Mouse (Mus musculus) frontal cortex, adult 2 months (tissue): ENCODE results near the gene Zc3h18. TPM values are rescaled to one million over a fixed set of nuclear protein-coding genes. Genes with fewer than 3 reads are reported as not detected.

ENCODE experiments used
- DNase-seq, 2 experiments: peaks; one replicate each; pipeline ENCODE4 v3.0.0; 2022; ENCODE audit warnings: low spot score in 1 of 2; ENCODE audit errors: extremely low spot score in 1 of 2
- polyA plus RNA-seq: library from polyadenylated mRNA; depleted of rRNA; stranded (reverse); fragments of >200 nt; gene quantifications from 2 replicates; pipeline ENCODE4 v1.2.3, GENCODE M21; 2012

The Zc3h18 gene
- polyA plus RNA-seq, 1 experiment = 35.1 TPM

DNA sequence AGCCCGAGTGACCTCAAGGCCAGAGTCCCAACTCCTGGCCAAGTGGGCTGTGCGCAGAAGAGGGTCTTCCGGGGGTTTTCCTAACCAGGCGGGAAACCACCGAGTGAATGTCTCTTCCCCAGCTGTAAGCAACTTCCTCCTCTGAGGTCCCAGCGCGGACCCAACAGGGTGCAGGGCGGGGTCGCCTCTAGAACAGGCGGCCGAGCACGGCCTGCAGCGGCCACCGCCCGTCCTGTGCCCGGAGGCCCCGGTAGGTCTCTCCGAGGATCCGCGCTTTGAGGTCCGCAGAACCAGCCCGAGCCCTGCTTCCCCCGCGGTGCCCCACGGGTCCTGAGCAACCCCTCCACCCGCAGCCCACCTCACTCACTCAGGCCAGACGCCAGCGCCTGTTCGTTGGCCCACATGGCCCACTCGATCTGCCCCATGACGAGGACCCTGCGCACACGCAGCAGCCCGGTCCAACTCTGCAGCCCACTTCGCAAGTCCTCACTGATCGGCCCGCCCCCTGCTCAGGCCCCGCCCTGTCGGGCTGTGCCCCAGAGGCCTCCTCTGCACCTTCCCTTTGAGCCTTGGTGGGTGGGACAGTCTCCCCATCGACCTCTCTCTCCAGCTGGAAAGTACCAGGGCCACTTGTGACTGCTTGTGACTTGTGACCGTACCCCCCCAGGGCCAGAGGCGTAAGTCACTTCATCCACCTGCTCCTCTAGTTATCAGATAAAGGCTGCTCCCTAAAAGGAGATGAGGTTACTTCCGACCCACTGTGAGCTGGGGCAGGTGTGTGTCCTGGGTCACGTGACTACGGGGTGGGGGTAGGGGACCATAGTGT, 56.2 kb downstream of the Zc3h18 start, which contains the start of gene Cyba:
Gene Cyba, minus strand, starts transcription at position 488 of the 826 bp plus-strand sequence.
- DNase-seq = no peak

DNA sequence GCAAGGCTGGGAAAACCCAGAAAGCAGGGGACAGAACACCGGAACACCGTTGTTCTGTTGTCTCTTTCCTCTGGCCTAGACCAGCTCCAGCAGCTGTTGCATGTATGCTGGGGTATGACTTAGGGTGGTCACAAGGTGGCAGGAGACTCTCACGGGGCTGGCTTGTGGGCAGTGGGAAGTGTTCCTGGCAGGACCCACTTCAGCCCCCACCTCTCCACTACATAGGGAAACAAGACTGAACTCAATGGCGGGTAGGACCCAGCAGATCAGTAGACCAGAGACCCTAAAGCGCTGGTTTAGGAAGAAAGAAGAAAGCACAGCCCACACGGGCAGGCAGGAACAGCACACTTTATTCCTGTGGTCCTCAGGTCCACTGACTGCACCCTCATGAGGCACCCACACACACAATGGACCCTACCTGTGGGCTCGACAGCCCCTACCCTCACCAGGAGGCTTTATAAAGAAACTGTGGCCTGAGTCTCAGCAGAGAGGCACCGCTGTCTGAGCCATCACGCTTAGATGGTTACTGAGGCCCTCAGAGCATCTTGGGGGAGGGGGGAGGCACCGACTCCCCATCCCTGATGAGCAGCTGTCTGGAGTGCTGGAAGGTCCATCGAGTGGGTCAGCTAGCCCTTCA, 57.0 kb downstream of the Zc3h18 start:
- DNase-seq = no peak

DNA sequence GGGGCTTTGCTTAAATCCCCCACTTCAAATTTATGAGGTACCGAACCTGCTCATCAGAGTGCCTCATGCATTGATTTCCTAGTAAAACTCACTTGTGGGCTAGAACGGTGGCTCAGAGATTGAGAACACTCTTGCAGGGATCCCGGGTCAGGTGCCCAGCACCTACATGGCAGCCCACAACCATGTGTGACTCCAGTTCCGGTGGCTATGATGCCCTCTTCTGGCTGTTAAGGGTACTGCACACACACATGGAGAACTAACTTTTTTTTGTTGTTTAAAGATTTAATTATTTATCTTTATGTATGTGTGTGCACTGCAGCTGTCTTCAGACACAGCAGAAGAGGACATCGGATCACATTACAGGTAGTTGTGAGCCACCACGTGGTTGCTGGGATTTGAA, 59.0 kb downstream of the Zc3h18 start:
- DNase-seq = no peak

DNA sequence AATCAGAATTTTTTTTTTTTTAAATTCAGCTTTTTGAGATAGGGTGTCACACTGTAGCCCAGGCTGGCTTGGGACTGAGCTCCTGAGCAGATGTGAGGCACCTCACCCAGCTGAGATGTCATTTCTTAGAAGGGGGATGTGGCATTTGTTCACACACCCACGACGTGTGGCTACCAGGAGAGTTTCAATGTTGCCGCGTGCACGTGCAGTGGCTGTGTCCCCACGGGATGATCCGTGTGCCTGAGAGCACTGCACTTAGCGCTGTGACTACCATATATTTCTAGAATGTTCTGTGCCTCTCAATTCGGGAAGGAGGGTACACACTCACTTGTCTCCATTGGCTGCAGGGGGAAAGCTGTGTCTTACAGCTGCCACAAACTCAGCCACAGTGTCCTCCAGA, 59.7 kb downstream of the Zc3h18 start:
- no peak for DNase-seq

DNA sequence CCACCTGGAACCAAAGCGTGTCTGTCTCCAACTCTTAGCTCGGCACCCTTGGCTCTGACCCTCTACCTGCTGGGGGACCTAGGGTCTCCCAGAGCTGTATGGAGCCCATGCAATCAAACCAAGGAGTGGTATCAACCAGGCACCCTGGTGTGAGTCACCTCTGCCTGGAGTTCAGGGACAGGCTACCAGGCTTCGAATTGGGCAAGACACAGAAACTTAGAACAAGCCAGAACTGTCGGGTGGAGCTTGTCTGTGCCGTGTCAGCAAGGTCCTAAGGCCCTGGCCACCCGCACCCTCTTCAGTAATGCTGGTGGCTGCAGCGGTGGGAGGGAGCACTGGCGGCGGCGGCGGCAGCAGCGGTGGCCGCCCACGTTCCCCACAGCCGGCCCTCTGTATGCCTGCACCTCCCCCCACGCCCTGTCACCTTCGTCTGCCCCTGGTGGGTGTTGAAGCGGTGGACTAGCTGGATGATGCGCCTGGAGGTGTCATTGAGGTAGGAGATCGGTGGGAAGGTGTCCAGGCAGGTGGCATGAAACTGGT, 60.2 kb downstream of the Zc3h18 start:
- DNase-seq = no peak

DNA sequence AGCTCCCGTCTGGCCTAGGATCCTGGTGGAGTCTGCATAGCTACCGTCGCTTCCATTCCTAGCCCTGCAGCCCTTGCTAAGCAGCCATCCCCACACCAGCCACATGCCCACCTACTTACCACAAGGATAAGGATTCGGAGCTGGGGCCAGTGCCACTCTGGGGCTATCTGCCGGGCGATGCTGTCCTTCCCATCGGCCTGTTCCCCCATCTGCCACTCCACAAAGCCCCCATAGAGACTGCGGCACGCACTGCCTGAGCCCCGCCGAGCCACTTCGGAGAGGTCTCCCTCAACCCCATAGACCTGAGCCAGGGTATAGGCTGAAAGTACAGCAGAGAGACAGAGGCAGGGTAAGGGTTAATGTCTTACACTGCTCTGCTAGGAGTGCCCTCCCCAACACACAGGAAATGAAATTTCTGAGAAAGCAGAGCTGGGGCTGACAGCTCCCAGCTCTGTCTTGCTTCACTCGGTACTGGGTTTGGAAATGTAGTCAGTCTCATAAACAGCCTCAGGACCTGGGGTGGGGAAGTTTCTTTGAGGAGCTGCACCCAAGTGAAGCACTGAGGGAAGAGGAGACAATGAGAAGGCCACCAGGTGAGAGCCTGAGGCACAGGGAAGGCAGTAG, 61.4 kb downstream of the Zc3h18 start:
- DNase-seq = no peak

DNA sequence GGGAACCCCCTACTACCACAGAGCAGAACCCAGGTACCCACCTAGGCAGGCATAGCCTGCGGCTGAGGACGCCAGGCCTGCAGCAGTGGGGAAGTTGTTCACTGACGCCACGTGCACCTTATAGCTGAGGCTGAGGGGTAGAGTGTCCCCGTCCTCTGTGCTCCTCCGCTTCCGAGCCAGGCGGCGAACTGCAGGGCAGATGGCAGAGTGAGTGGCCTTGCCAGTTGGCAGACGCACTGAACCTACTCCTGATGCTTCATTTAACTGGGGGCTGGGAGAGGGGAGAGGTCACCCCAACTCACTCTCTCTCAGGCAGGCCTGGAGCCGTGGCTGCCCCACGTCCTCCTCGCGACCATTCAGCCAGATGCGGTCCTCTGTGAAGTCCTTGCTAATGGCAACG, 62.9 kb downstream of the Zc3h18 start:
- DNase-seq = no peak

DNA sequence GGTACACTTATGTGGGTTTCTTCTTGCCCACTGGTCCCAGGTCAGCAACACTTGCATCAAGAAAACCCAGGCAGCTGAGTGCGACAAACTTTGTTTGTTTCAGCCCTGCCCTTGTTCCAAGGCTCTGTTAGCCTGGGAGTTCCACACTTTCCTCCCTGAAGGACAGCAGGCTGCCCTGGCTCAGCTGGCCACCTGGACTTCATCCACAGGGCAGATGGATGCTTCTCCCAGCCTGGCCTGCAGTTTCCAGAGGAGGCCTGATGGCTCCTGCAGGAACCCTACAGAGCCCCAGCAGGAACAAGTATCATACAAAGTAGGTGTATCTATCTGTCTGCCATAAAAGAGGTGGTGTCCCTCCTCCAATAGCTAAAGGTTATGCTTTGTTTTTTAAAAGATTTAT, 64.9 kb downstream of the Zc3h18 start:
- no peak for DNase-seq

DNA sequence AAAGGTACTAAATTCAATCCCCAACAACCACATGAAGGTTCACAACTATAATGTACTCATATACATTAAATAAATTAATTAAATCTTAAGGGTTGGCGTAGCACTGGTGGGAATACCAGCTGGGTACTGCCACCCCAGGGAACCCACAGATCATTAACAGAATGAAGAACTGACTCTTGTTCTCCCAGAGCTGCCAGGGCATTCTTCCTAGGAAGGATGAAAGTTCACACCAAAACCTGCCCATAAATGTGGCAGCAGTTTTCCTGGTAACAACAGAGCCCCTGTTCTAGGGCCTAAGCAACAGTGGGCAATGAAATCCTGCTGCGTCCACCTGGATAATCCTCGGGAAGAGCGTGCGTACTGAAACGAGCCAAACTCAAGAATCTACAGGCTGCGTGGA, 65.9 kb downstream of the Zc3h18 start:
- DNase-seq = no peak

DNA sequence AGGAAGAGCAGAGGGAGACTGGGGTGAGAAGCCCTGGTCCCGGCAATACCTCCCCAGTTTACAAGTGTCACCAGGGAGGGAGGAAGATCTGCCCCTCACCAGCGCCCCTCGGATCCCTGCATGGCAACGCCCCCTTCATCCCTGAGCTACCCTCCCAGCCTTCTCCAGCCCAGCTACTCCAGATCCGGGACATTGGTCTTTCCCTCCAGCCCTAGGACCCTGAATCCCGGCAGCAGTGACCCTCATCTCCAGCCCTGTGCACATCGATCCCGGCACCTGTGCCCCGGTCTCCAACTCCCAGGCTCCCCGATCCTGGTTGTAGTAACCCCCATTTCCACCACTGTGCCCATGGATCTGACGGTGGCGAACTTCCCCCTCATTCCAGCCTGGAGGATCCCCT, 66.4 kb downstream of the Zc3h18 start:
- no peak for DNase-seq

DNA sequence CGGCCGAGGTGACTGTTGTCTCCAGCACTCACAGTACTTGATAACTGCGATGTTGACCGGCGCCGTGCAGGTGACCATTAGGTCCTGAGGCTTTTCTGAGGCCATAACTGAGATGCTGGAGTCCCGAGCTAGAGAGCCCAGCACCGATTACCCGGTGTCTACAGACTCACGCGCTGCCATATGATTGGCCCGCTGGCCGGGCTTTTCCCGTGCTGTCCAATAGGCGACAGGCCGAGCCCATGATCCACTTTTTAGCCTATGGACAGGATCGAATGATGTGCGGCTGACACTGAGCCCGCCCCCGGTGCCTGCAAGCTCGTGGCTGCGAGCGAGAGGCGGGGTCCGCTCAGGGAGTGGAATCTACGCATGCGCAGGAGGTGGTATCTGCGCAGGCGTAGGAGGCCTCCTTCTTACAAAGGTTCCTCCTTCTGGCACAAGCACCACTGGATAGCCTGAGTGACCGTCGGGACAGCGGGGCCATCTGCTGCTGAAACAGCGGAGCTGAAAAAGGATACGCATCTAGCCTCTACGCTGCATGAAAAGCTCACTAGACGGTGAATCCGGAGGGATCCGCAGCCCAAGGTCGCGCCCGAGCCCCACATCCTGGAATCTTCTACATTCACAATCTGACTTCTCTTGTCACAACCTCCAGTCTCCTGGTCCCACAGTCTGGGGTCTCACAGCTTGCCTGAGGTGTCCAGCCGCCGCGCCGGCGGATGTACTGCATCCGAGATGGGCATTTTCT, 67.0 kb downstream of the Zc3h18 start, which contains the start of gene Mvd:
Gene Mvd, minus strand, starts transcription at position 161 of the 745 bp plus-strand sequence.
- DNase-seq = peak; percentile 99

DNA sequence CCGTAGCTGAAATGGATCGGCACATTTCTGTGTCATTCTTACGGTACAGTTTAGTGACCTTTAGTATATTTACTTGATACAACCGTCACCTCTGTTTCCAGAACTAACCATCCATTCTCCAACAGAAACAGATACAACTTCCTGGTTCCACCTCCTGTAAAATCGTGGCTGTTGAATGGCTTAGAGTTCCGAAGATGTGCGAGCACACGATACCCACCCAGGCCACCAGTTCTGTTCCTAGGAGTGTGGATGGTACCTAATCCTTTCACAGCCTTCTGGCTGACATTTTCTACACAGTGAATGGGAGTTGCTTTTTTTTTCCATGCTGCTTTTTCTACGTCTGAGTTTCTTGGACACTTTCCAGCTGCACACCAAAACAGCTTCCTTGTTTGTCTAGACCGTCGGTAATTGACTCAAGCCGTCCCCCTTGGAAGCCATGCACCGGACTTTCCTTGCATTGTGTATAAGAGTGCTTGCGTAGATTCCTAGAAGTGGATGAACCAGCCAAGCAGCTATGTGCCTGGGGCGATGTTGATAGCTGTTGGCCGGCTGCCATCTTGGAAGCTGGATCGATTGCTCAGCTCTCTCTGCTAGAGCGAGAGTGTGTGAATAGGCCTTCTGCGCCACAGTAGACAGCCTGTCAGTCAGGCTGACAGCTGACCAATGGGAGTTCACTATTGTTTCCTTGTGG, 67.8 kb downstream of the Zc3h18 start:
- peak; percentile 80 to 87 for DNase-seq

DNA sequence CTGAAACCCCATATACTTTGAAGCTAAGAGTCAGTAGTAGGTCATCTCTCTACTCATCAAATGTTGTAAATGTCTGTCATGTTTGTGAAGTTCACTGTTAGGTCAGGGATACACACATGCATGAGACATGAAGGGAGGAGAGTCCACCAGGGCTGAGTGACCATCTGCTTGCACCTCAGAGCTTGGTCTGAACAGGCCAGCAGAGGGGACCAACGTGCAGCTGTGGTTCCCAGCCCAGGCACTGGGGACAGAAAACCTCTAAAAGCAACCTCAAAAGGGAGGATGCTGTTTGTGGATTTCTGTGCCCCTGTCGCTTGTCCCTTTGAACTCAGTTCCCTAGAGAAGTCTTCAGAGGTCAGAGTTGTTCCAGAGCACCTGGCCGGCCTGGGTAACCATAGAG, 68.8 kb downstream of the Zc3h18 start:
- DNase-seq = no peak

DNA sequence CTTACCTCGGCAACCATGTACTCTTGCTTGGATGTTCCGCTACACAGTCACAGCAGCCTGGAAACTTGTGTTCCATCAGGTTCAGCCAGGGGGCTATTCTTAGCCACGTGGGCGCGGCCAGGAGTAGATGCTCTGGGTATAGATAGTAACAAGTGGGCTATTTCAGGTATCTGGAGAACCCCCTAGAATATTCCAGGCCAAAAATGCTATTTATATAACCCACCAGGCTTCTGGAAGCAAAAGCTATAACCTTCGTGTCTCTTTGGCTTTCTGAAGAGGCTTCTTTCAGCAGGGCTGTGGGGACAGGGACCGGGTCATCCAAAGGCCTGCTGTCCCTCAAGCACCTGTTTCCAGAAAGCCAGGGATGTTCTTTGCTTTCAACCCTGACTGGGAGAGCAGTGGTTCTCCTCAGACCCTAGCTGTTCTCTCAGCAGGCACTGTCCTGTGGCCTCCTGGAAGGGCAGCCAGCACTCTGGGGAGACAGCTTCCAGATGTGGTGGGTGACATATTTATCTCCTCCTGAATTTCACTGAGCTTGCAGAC, 74.8 kb downstream of the Zc3h18 start:
- DNase-seq = no peak

DNA sequence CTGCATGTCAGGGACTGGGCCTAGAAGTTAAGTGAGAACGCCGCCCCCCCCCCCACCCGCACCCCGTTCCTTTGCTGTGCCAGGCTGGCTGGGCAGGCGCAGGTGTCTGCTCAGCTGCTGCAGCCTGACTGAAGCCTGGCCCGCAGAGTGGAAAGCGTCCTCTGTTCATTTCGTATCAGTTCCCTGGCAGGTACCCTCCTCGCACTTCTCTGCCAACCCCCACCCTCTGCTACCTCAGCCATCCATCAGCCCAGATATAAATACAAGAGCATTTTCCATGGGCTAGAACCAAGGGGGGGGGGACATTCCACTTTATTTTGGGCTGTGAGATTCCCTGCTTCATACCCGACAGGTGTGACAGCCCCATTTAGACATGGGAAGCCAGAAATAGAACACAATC, 75.7 kb downstream of the Zc3h18 start:
- no peak for DNase-seq

DNA sequence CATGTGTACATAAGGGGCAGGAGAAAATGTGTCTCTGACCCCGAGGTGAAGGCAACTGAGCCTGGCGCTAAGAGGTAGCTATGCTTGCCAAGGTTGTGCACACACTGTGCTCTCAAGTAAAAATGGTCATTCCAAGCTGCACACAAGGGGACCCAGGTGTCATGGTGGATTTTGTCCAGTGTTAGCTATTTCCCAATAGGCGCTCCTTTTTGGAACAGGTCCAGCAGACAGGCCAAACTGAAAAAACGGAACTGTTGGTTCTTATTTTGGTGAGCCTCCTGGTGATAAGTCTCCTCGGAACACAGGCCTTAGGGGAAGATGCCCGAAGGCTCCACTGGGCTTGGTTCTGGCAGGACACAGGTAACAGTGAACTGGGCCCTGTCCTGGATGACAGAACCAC, 78.0 kb downstream of the Zc3h18 start:
- no peak for DNase-seq

DNA sequence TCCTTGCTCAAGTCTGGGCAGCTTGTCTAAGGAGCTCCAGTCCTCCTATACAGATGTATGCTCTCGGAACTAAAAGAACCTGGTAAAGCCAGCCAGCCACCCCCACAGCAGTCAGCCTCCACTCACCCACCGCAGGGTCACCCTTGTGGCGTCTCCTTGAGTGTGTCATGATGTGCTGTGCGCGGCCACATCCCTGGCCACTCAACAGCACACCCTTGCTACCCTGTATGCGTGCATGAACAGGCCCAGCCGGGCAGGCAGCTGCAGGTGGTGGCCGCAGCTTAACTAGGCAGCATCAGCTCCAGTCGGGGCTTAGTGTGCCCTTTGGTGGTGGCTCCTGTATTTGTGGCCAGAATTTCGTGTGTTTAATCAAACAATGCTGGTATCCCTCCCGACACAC, 80.8 kb downstream of the Zc3h18 start:
- DNase-seq = no peak

DNA sequence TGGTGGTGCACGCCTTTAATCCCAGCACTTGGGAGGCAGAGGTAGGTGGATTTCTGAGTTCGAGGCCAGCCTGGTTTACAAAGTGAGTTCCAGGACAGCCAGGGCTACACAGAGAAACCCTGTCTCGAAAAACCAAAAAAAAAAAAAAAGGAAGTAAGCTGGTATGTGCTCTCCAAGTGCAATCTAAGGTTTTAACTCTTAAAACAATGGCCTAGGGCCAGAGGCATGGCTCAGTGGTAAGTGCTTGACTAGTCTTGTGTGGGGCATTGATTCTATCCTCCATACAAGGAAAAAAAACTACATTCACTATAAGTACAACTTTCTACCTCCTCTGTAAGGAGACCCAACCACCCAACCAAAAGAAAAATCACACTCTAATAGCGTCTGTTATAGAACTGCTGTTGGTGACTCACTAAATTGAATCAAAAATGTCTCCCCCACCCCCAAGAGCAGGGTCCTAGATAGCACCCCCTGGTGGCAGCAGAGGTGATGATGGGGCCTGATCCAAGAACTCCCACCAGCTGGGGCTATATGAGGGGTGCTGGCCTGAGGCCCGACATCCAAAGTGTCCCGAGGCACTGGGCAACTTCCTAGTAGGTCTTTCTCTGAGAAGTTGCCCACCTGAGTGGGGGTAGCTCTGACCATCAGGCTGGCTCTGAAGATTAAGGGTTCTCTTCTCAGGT, 83.0 kb downstream of the Zc3h18 start:
- no peak for DNase-seq

DNA sequence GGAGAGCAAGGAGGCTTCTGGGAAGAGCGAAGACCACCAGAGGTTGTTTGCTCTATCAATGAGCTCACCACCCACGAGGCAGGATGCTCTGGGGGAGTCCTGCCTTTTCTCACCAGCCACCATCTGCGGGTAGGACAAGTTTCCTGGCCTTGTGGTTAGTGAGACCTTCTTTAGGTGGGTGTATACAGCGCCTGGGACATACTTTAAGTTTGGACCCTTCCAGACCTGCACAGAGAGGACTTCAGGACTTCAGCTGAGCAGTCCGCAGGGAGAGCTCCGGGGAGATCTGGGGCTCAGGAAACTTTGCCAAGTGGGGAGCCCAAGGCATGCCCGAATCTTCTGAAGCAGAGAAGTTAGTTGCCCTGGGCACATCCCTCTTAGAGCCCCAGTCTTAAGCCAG, 83.6 kb downstream of the Zc3h18 start:
- no peak for DNase-seq
